10 mouse cellular contexts compared by ENCODE assay signal in genomic region chr10:58496732-58497131, GRCm38 (mm10). TPM values are rescaled to one million over a fixed set of nuclear protein-coding genes. Genes with fewer than 3 reads are reported as not detected.
DNase-seq lines count a peak whose midpoint lies in the region; ATAC-seq lines count a peak whose summit lies in the region.
"Had no signal": no experiment of that assay in that cellular context is flagged by ENCODE, and none has a peak within 500 bp of the region (broad histone marks: within the 10 kb centered on the region; RNA-seq: fewer than 3 reads in every experiment).

No protein-coding gene starts in this region.

- peak overlapping the region; percentile 82 for H3K4me2 ChIP-seq in heart, embryonic 12.5 days
- no peak overlapping the region; the same call in 1 of the 2 replicates for H3K4me2 ChIP-seq in limb, embryonic 15.5 days

- H3K27me3 ChIP-seq in heart, embryonic 12.5 days (replicated peaks), result no peaks in the 10 kb centered on the region
- H3K27me3 ChIP-seq in embryonic facial prominence, embryonic 10.5 days (replicated peaks; ENCODE audit: low read depth, poor library complexity, severe bottlenecking), result no peaks in the 10 kb centered on the region
- no peaks in the 10 kb centered on the region for H3K27me3 ChIP-seq in limb, embryonic 15.5 days
- H3K27me3 ChIP-seq: Patski had no signal

- intact Hi-C loops in heart, postnatal 10 days (cut with DNase I), result loop anchor here (5.0 kb wide), 2 partner anchors 49 to 61 kb away; partner anchors contain the start of gene Ranbp2

- H3K4me1 ChIP-seq in heart, embryonic 12.5 days (replicated peaks), result peaks cover 10% of the 10 kb centered on the region
- H3K4me1 ChIP-seq in embryonic facial prominence, embryonic 10.5 days, result peaks cover 12% of the 10 kb centered on the region
- H3K4me1 ChIP-seq in limb, embryonic 15.5 days, result peaks cover 7% of the 10 kb centered on the region; the same call in 1 of the 2 replicates

- peak overlapping the region; percentile 95 for H3K4me3 ChIP-seq in heart, embryonic 12.5 days
- peak overlapping the region; percentile 81 for H3K4me3 ChIP-seq in embryonic facial prominence, embryonic 10.5 days
- H3K4me3 ChIP-seq in limb, embryonic 15.5 days, result no peak overlapping the region

- H3K9me3 ChIP-seq in heart, embryonic 12.5 days (replicated peaks), result no peaks in the 10 kb centered on the region
- no peaks in the 10 kb centered on the region for H3K9me3 ChIP-seq in embryonic facial prominence, embryonic 10.5 days
- no peaks in the 10 kb centered on the region for H3K9me3 ChIP-seq in limb, embryonic 15.5 days

- no peak for DNase-seq in heart, postnatal 10 days
- DNase-seq in 3134 (ENCODE audit: extremely low read depth, insufficient read length, low spot score), result peak; percentile 29
- DNase-seq in embryonic facial prominence, embryonic 10.5 days (ENCODE audit: low spot score), result no peak
- no peak for DNase-seq in urinary bladder, adult 18-20 months (ENCODE audit: low spot score in 2 of 2)
- DNase-seq in thymus, postnatal 10 days (ENCODE audit: low spot score in 2 of 2), result no peak
- DNase-seq in embryo, embryonic 9.5 days (ENCODE audit: extremely low spot score), result no peak
- DNase-seq: thymus, adult 18-20 months had no signal

- no peak for ATAC-seq in heart, embryonic 12.5 days (ENCODE audit: insufficient number of reproducible peaks, low FRiP score)
- no peak for ATAC-seq in limb, embryonic 15.5 days (ENCODE audit: insufficient number of reproducible peaks, low FRiP score, low TSS enrichment, low read depth)

- no peak overlapping the region for H3K9ac ChIP-seq in heart, embryonic 12.5 days
- no peak overlapping the region for H3K9ac ChIP-seq in limb, embryonic 15.5 days

- no peak overlapping the region for H3K27ac ChIP-seq in heart, embryonic 12.5 days (ENCODE audit: poor library complexity, severe bottlenecking)
- H3K27ac ChIP-seq in embryonic facial prominence, embryonic 10.5 days (replicated peaks), result no peak overlapping the region; the same call in 1 of the 2 replicates
- H3K27ac ChIP-seq in limb, embryonic 15.5 days, result peak overlapping the region; percentile 95; the same call in 1 of the 2 replicates

- H3K36me3 ChIP-seq in heart, embryonic 12.5 days, result peaks cover 27% of the 10 kb centered on the region
- H3K36me3 ChIP-seq in embryonic facial prominence, embryonic 10.5 days (replicated peaks), result peaks cover 46% of the 10 kb centered on the region
- peaks cover 26% of the 10 kb centered on the region for H3K36me3 ChIP-seq in limb, embryonic 15.5 days

RNA-seq across cellular contexts. Expression of gene Ccdc138, which starts 1.0 kb away (rescaled TPM):
- 6.7 and 7.2 TPM in 2 replicates for polyA plus RNA-seq in heart, embryonic 12.5 days (2016; fragmentation: Nextera tagmentation; extraction: Ambion mirVana)
- 1 to 10 TPM; 1.3 to 1.8 TPM for total RNA-seq in heart, postnatal 10 days (2021)
- polyA plus RNA-seq in embryonic facial prominence, embryonic 10.5 days (2016; fragmentation: Nextera tagmentation; extraction: Ambion mirVana), result 11.5 and 13.3 TPM in 2 replicates
- 8.2 TPM in 2 replicates for polyA plus RNA-seq in limb, embryonic 15.5 days (2015; fragmentation: Nextera tagmentation; extraction: Ambion mirVana)

RNA-seq across cellular contexts. Expression of gene Ranbp2, which starts 50.0 kb away (rescaled TPM):
- polyA plus RNA-seq in heart, embryonic 12.5 days (2016; fragmentation: Nextera tagmentation; extraction: Ambion mirVana), result 25.6 and 25.8 TPM in 2 replicates
- 10 to 100 TPM; 56.6 to 59.4 TPM for total RNA-seq in heart, postnatal 10 days (2021)
- 27.0 and 28.2 TPM in 2 replicates for polyA plus RNA-seq in embryonic facial prominence, embryonic 10.5 days (2016; fragmentation: Nextera tagmentation; extraction: Ambion mirVana)
- 18.6 and 22.5 TPM in 2 replicates for polyA plus RNA-seq in limb, embryonic 15.5 days (2015; fragmentation: Nextera tagmentation; extraction: Ambion mirVana)
